Mouse (Mus musculus) lung, postnatal 4 days (tissue): ENCODE results near the gene Helq.

Source experiments
- DNase-seq, 2 experiments: peaks; one replicate each; pipeline ENCODE4 v3.0.0; 2021

The Helq gene

GRCm38 (mm10) chr5:100776900-100777299 lies 21.5 kb downstream of the Helq start:
- no peak for DNase-seq

- no peak for DNase-seq
Measured at GRCm38 (mm10) chr5:100775778-100776404, 22.5 kb downstream of the Helq start.

- no peak for DNase-seq
Measured at GRCm38 (mm10) chr5:100771575-100771974, 26.8 kb downstream of the Helq start.

- DNase-seq, result no peak
Measured at GRCm38 (mm10) chr5:100766026-100766425, 32.4 kb downstream of the Helq start.

- DNase-seq, result no peak
Measured at GRCm38 (mm10) chr5:100761736-100762135, 36.7 kb downstream of the Helq start.

GRCm38 (mm10) chr5:100760049-100760663 lies 38.2 kb downstream of the Helq start:
- no peak for DNase-seq

GRCm38 (mm10) chr5:100758121-100758520 lies 40.3 kb downstream of the Helq start:
- no peak for DNase-seq

- no peak for DNase-seq
Measured at GRCm38 (mm10) chr5:100753407-100753806, 45.0 kb downstream of the Helq start.

GRCm38 (mm10) chr5:100751655-100752054 lies 46.7 kb downstream of the Helq start:
- DNase-seq, result no peak

GRCm38 (mm10) chr5:100750617-100751255 lies 47.7 kb downstream of the Helq start:
- DNase-seq, result peak in 1 of 2 experiments; percentile 5

GRCm38 (mm10) chr5:100738802-100739201 lies 59.6 kb downstream of the Helq start:
- DNase-seq, result no peak

- DNase-seq, result no peak
Measured at GRCm38 (mm10) chr5:100736919-100737318, 61.5 kb downstream of the Helq start.

- DNase-seq, result no peak
Measured at GRCm38 (mm10) chr5:100734535-100734934, 63.9 kb downstream of the Helq start.

GRCm38 (mm10) chr5:100728757-100729156 lies 69.6 kb downstream of the Helq start:
- peak; percentile 18 to 29 for DNase-seq

GRCm38 (mm10) chr5:100726001-100726400 lies 72.4 kb downstream of the Helq start:
- no peak for DNase-seq

- DNase-seq, result peak; percentile 58 to 72
Measured at GRCm38 (mm10) chr5:100719235-100720088, 78.9 kb downstream of the Helq start, which contains the start of gene Hpse. TSS of gene Hpse (minus strand) at chr5:100719716.

GRCm38 (mm10) chr5:100716762-100717161 lies 81.6 kb downstream of the Helq start:
- DNase-seq, result no peak
